Mouse (Mus musculus) CH12.LX (cell line): ENCODE measurements around the gene Lmod3.

Source experiments
- CHD2 ChIP-seq: IDR thresholded peaks from 2 replicates; pipeline ENCODE4 v1.6.1; 2011; ENCODE audit warnings: low read length, improper control_type of control experiment
- CTCF ChIP-seq, 2 experiments: IDR thresholded peaks in 1 of 2; conservative IDR thresholded peaks in 1 of 2; 2 replicates each; pipeline ENCODE4 v1.5.1; 2011 to 2012; ENCODE audit warnings: low read depth in 2 of 2, low read length in 2 of 2, improper control_type of control experiment in 1 of 2, inconsistent platforms in 1 of 2, mild to moderate bottlenecking in 1 of 2, moderate library complexity in 1 of 2
- EP300 ChIP-seq: IDR thresholded peaks from 2 replicates; pipeline ENCODE4 v1.6.1; 2011; ENCODE audit warnings: low read length, improper control_type of control experiment

DNA sequence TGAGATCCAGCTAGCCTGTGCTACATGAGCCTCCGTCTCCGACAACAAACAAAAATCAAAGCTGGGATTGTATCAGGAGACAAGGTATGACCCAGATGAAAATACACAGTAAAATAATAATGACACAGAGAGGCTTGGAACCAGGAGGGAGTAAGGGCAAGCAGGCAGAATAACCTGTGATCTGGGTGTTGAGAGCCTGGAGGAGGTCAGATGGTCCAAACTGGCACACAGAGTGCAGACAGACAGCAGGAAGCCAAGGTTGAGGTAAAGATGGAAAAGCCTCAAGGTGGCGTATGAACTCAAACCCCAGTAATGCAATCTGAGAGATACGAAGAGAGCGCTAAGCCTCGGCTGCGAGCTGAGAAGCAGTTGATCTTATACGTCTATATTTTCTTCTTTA is 28.1 kb downstream of the Lmod3 start:
- no peak for TF ChIP-seq CTCF (conservative IDR thresholded peaks at IDR 0.05 in 1 of 2, IDR thresholded peaks at IDR 0.05 in 1 of 2; ENCODE audit: low read depth in 2 of 2, low read length in 2 of 2)
- TF ChIP-seq EP300: no peak
- no peak for TF ChIP-seq CHD2
